Mouse (Mus musculus) testis, adult 2 months (tissue): ENCODE data around the gene Upk3bl.

ENCODE experiments used
- CTCF ChIP-seq: fragments of 200-500 bp; IDR thresholded peaks from 2 replicates; pipeline ENCODE4 v1.5.1; 2012; ENCODE audit warnings: low read depth, mild to moderate bottlenecking, inconsistent platforms, low read length, moderate library complexity; ENCODE audit not compliant: control insufficient read depth, insufficient read depth, insufficient replicate concordance
- POLR2A ChIP-seq: fragments of 200-500 bp; IDR thresholded peaks from 2 replicates; pipeline ENCODE4 v1.6.1; 2012; ENCODE audit warnings: low read depth, mild to moderate bottlenecking, inconsistent platforms, low read length, moderate library complexity; ENCODE audit not compliant: control insufficient read depth

DNA sequence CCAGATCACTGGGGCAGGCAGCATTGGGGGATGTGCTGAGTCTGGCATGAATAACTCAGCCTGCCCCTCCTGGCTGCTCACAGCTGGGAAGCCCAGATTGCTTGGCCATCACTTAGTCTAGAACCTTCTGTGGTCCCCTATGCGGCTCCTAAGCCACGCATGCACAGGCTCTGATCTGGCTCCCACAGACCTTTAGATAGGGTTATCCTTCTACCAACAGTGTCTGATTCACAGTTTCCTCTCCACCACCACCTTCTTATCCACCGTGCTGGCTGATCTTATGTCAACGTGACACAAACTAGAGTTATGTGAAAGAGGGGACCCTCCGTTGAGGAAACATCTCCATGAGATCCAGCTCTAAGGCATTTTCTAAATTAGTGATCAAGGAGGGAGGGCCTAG, 20.8 kb downstream of the Upk3bl start:
- TF ChIP-seq POLR2A, result no peak
- TF ChIP-seq CTCF, result no peak
